Mouse (Mus musculus) left cerebral cortex, adult 2 months (tissue): ENCODE data around the gene D930007J09Rik. TPM values are rescaled to one million over a fixed set of nuclear protein-coding genes. Genes with fewer than 3 reads are reported as not detected.

Experiments used
- DNase-seq, 2 experiments: peaks; one replicate each; pipeline ENCODE4 v3.0.0; 2021 to 2022; ENCODE audit warnings: low spot score in 2 of 2, mixed read lengths in 1 of 2; ENCODE audit errors: extremely low spot score in 1 of 2
- H3K27ac ChIP-seq: fragments of 200-600 bp; 2 replicates; pipeline ENCODE4 v1.8.1; 2022
- H3K4me3 ChIP-seq: fragments of 200-600 bp; 2 replicates; pipeline ENCODE4 v1.8.1; 2022
- CTCF ChIP-seq: fragments of 200-600 bp; IDR thresholded peaks from 2 replicates; pipeline ENCODE4 v1.8.1; 2022; ENCODE audit warnings: antibody characterized with exemption, mild to moderate bottlenecking, moderate library complexity
- intact Hi-C: fragments of 180-260 bp; cut with DNase I; formaldehyde crosslinking; loops from one replicate; pipeline ENCODE4 v1.15.1; 2025
- total RNA-seq, 2 experiments: library from RNA; stranded (reverse); gene quantifications; 2 replicates each; pipeline ENCODE4 v1.2.3; 2021

The D930007J09Rik gene
- total RNA-seq, 2 experiments from 2014 or later, result not detected

- peak overlapping the region; percentile 86 for H3K4me3 ChIP-seq
- DNase-seq, result no peak
- intact Hi-C loops, result no loop called here
- TF ChIP-seq CTCF, result no peak
- no peak overlapping the region for H3K27ac ChIP-seq
Measured at GRCm38 (mm10) chr13:32803701-32804345, 1.2 kb upstream of the D930007J09Rik start.

GRCm38 (mm10) chr13:32801693-32802221 is 892 bp downstream of the D930007J09Rik start, which contains the start of gene Wrnip1:
TSS of gene Wrnip1 (plus strand) at chr13:32802038.
- Histone ChIP-seq H3K27ac (peak within 1 kb of the TSS; percentile 93), H3K4me3 (peak within 1 kb of the TSS; percentile 86)
- peak; percentile 95 to 97 for DNase-seq
- intact Hi-C loops, result no loop called here
- peak; percentile 35 for TF ChIP-seq CTCF

GRCm38 (mm10) chr13:32800859-32801258 is 1.8 kb downstream of the D930007J09Rik start:
- Histone ChIP-seq H3K27ac (no peak overlapping the region), H3K4me3 (no peak overlapping the region)
- DNase-seq, result no peak
- TF ChIP-seq CTCF, result peak; percentile 16
- intact Hi-C loops, result no loop called here

GRCm38 (mm10) chr13:32799131-32799530 is 3.5 kb downstream of the D930007J09Rik start:
- intact Hi-C loops, result loop anchor here (5.0 kb wide), 1 partner anchor 1007 kb away; no protein-coding TSS in a partner anchor
- Histone ChIP-seq H3K4me3 (no peak overlapping the region), H3K27ac (no peak overlapping the region)
- peak; percentile 61 for TF ChIP-seq CTCF
- DNase-seq, result no peak

GRCm38 (mm10) chr13:32797085-32797484 is 5.6 kb downstream of the D930007J09Rik start:
- no peak for DNase-seq
- TF ChIP-seq CTCF, result peak; percentile 36
- Histone ChIP-seq H3K4me3 (no peak overlapping the region), H3K27ac (no peak overlapping the region)
- intact Hi-C loops, result loop anchor here (1.0 to 5.0 kb wide), 2 partner anchors 29 to 1005 kb away; no protein-coding TSS in a partner anchor

- no peak overlapping the region for H3K27ac ChIP-seq
- intact Hi-C loops, result loop anchor here (5.0 kb wide), 1 partner anchor 1003 kb away; no protein-coding TSS in a partner anchor
- DNase-seq, result no peak
- no peak for TF ChIP-seq CTCF
- H3K4me3 ChIP-seq, result no peak overlapping the region
Measured at GRCm38 (mm10) chr13:32795166-32795565, 7.5 kb downstream of the D930007J09Rik start.

GRCm38 (mm10) chr13:32794619-32795018 is 8.0 kb downstream of the D930007J09Rik start:
- no peak for DNase-seq
- no peak for TF ChIP-seq CTCF
- intact Hi-C loops, result loop anchor here (5.0 kb wide), 1 partner anchor 1002 kb away; no protein-coding TSS in a partner anchor
- Histone ChIP-seq H3K27ac (no peak overlapping the region), H3K4me3 (no peak overlapping the region)

- intact Hi-C loops, result no loop called here
- Histone ChIP-seq H3K4me3 (no peak overlapping the region), H3K27ac (no peak overlapping the region)
- DNase-seq, result no peak
- no peak for TF ChIP-seq CTCF
Measured at GRCm38 (mm10) chr13:32789781-32790180, 12.9 kb downstream of the D930007J09Rik start.

GRCm38 (mm10) chr13:32787584-32787983 is 15.1 kb downstream of the D930007J09Rik start:
- no peak for TF ChIP-seq CTCF
- intact Hi-C loops, result no loop called here
- Histone ChIP-seq H3K27ac (no peak overlapping the region), H3K4me3 (no peak overlapping the region)
- no peak for DNase-seq

GRCm38 (mm10) chr13:32783816-32784215 is 18.8 kb downstream of the D930007J09Rik start, which contains the start of gene Mylk4:
TSS of gene Mylk4 (minus strand) at chr13:32783954.
- TF ChIP-seq CTCF, result no peak
- intact Hi-C loops, result no loop called here
- Histone ChIP-seq H3K4me3 (no peak within 1 kb of the TSS), H3K27ac (no peak within 1 kb of the TSS)
- no peak for DNase-seq

- peak; percentile 67 for TF ChIP-seq CTCF
- H3K4me3 ChIP-seq, result no peak overlapping the region
- DNase-seq, result no peak
- intact Hi-C loops, result no loop called here
- no peak overlapping the region for H3K27ac ChIP-seq
Measured at GRCm38 (mm10) chr13:32783055-32783454, 19.6 kb downstream of the D930007J09Rik start.

- DNase-seq, result no peak
- Histone ChIP-seq H3K4me3 (no peak overlapping the region), H3K27ac (no peak overlapping the region)
- intact Hi-C loops, result no loop called here
- TF ChIP-seq CTCF, result no peak
Measured at GRCm38 (mm10) chr13:32778861-32779260, 23.8 kb downstream of the D930007J09Rik start.
